Mouse (Mus musculus) hindbrain, embryonic 10.5 days (tissue): Measurements from ENCODE around the gene Tmem100. TPM values are rescaled to one million over a fixed set of nuclear protein-coding genes. Genes with fewer than 3 reads are reported as not detected.
A peak's percentile ranks its signal among the peaks of the same experiment; 100 is the strongest.

Source experiments
- DNase-seq: peaks from one replicate; pipeline ENCODE4 v3.0.0-alpha.2; 2017; ENCODE audit warnings: low spot score
- H3K27ac ChIP-seq: fragments of 300-500 bp; sonication (generic); 2 replicates; pipeline ENCODE4 v1.5.1; 2016; ENCODE audit warnings: mild to moderate bottlenecking, moderate library complexity
- H3K27me3 ChIP-seq: fragments of 300-500 bp; sonication (generic); 2 replicates; pipeline ENCODE4 v1.6.1; 2016; ENCODE audit warnings: mild to moderate bottlenecking; ENCODE audit not compliant: poor library complexity, insufficient read depth, severe bottlenecking
- H3K36me3 ChIP-seq: fragments of 300-500 bp; sonication (generic); 2 replicates; pipeline ENCODE4 v1.6.1; 2016; ENCODE audit warnings: mild to moderate bottlenecking, moderate library complexity
- H3K4me1 ChIP-seq: fragments of 300-500 bp; sonication (generic); replicated peaks from 2 replicates; pipeline ENCODE4 v1.6.1; 2016; ENCODE audit warnings: mild to moderate bottlenecking
- H3K4me3 ChIP-seq: fragments of 300-500 bp; sonication (generic); 2 replicates; pipeline ENCODE4 v1.5.1; 2016; ENCODE audit warnings: mild to moderate bottlenecking, moderate library complexity
- H3K9me3 ChIP-seq: fragments of 300-500 bp; sonication (generic); 2 replicates; pipeline ENCODE4 v1.6.1; 2016; ENCODE audit warnings: mild to moderate bottlenecking, moderate library complexity
- WGBS: fragments of 180-500 bp; shearing (Covaris S2); methylation state at CpG from one replicate; pipeline ENCODE4 v1.1.7; 2016; 5-methylcytosine and 5-hydroxymethylcytosine counted together
- polyA plus RNA-seq: library from polyadenylated mRNA; unstranded; fragments of >200 nt; fragmentation: Nextera tagmentation; extraction: Ambion mirVana; gene quantifications from 2 replicates; pipeline ENCODE4 v1.2.1, GENCODE M21; 2016

Gene Tmem100
- polyA plus RNA-seq, 1 experiment from 2014 or later = 7.5 TPM

DNA sequence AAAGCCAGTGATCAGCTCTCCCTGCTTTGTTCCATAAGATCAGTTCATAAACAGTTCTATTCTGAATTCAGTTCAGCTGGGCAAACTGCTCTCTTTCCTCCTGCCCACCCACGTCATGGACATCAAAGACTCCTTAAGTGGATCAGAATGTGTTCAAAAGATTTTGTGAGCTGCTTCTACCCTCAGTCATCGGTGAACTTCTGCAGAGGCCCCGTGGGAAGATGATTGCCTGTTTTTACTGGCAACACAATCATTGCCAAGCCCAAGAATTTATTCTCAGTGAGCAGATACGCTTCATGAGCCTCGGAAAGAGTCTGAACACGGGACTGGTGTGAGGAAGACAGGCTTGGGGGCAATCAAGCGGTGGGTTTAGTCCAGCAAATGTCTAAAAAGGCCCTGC, 2.9 kb upstream of the Tmem100 start:
- peaks cover 36% of the 10 kb centered on the region for H3K4me1 ChIP-seq
- no peaks in the 10 kb centered on the region for H3K9me3 ChIP-seq
- no peak overlapping the region for H3K4me3 ChIP-seq
- H3K27me3 ChIP-seq = peaks cover 36% of the 10 kb centered on the region
- no peak overlapping the region for H3K27ac ChIP-seq
- no peaks in the 10 kb centered on the region for H3K36me3 ChIP-seq
- WGBS = 60% methylated on average over 7 of the region's 7 CpGs
- no peak for DNase-seq

DNA sequence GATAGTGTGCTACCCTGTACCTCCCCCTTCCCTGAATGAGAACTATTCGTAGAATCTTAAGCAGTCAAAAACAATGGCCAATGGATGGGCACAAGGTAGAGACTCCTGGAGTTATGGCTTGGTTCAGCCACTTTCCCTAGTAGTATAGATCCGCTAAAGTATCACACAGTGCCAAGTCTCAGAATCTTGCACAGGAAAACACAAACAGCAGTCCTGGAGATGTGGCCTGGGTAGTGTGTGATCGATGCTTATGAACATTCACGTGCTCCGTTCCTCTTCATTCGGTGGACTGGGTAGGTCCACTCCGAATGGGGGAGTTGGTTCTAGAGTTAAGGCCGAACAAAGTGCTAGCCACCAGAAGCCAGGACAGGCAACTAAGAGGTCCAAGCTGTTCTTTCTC, 1.4 kb upstream of the Tmem100 start:
- WGBS = 92% methylated on average over 8 of the region's 8 CpGs
- Histone ChIP-seq H3K9me3 (no peaks in the 10 kb centered on the region), H3K27ac (no peak overlapping the region), H3K4me3 (no peak overlapping the region), H3K36me3 (no peaks in the 10 kb centered on the region), H3K27me3 (peaks cover 46% of the 10 kb centered on the region), H3K4me1 (peaks cover 43% of the 10 kb centered on the region)
- DNase-seq = no peak

GRCm38 (mm10) chr11:90029354-90029753, 794 bp upstream of the Tmem100 start:
- Histone ChIP-seq H3K36me3 (no peaks in the 10 kb centered on the region), H3K9me3 (no peaks in the 10 kb centered on the region), H3K27me3 (peaks cover 46% of the 10 kb centered on the region), H3K4me3 (0 out of 2 replicates have a peak overlapping the region, but pooled peaks have one; percentile 21), H3K27ac (no peak overlapping the region), H3K4me1 (peaks cover 43% of the 10 kb centered on the region)
- 53% methylated on average over 10 of the region's 10 CpGs for WGBS
- no peak for DNase-seq

GRCm38 (mm10) chr11:90030557-90030956, 409 bp downstream of the Tmem100 start:
- DNase-seq = peak; percentile 63
- Histone ChIP-seq H3K36me3 (no peaks in the 10 kb centered on the region), H3K9me3 (no peaks in the 10 kb centered on the region), H3K27ac (no peak overlapping the region), H3K4me3 (peak overlapping the region; percentile 47), H3K4me1 (peaks cover 43% of the 10 kb centered on the region), H3K27me3 (peaks cover 46% of the 10 kb centered on the region)
- 1% methylated on average over 15 of the region's 15 CpGs for WGBS

DNA sequence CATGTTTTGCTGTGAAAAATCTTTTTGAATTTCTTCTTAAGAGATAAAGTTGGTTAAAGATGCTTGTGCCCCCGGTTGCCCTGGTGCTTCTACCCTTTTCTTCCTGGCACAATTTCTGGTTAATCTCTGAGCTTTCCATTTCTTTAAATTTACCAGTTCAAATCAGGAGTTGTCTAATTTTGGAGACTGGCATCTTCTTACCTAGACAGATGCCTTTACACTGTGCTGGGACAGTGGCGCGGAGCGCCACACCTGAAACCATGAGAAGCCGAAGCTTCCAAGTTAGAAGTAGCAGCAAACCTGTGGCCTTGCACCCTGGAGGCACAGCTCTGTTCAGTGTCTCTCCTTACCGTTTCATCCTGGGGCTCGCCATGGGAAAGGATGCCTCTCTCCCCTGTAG, 928 bp downstream of the Tmem100 start:
- peaks cover 46% of the 10 kb centered on the region for H3K27me3 ChIP-seq
- H3K27ac ChIP-seq = no peak overlapping the region
- peaks cover 38% of the 10 kb centered on the region for H3K4me1 ChIP-seq
- no peak for DNase-seq
- no peaks in the 10 kb centered on the region for H3K36me3 ChIP-seq
- no peaks in the 10 kb centered on the region for H3K9me3 ChIP-seq
- WGBS = 25% methylated on average over 7 of the region's 7 CpGs
- peak overlapping the region; percentile 47 for H3K4me3 ChIP-seq

DNA sequence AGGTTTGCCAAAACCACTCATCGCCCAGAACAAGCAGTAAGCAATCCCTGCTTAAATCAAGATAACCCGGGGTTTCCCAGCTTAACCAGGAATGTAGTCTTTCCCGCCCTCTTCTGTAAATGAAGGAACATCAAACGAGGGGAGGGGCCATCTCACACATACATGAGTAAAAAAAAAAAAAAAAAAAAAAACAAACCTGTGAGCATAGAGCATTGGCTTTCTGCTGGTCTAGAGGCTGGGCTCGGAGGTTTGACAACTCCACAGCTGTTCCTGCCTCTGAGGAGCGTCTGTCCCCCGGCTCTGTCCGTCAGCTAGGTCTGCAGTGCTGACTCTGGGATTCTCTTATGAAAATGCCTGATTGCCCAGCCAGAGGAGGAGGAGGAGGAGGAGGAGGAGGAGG, 2.7 kb downstream of the Tmem100 start:
- 0 out of 2 replicates have a peak overlapping the region, but pooled peaks have one; percentile 40 for H3K27ac ChIP-seq
- H3K9me3 ChIP-seq = 0 out of 2 replicates have a peak, but pooled peaks cover 2% of the 10 kb centered on the region
- peak overlapping the region; percentile 26 for H3K4me3 ChIP-seq
- H3K36me3 ChIP-seq = no peaks in the 10 kb centered on the region
- 28% methylated on average over 8 of the region's 8 CpGs for WGBS
- no peak for DNase-seq
- H3K27me3 ChIP-seq = peaks cover 46% of the 10 kb centered on the region
- peaks cover 25% of the 10 kb centered on the region for H3K4me1 ChIP-seq

DNA sequence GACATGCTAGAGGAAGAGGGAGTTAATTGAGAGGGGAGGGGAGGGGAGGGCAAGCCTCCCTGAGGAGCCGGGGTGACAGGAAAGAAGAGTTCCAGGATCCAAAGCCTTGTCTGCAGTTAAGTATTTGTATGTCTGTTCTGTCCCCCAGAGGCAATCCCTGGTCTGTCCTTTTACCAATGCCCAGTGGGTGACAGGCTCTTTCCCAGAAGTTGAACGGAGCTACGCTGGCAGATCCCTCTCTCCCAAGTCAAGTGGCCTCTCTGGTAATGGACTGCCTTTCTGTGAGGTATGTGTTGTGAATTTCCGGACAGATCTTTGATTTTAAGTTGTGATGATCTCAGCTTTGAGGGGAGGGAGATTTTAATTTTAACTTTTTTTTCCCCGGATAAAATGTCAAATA, 3.3 kb downstream of the Tmem100 start:
- no peak for DNase-seq
- peak overlapping the region; percentile 26; the same call in 1 of the 2 replicates for H3K4me3 ChIP-seq

GRCm38 (mm10) chr11:90034646-90035045, 4.5 kb downstream of the Tmem100 start:
- peaks cover 31% of the 10 kb centered on the region for H3K27me3 ChIP-seq
- 0 out of 2 replicates have a peak, but pooled peaks cover 2% of the 10 kb centered on the region for H3K9me3 ChIP-seq
- 93% methylated on average over 12 of the region's 12 CpGs for WGBS
- no peak for DNase-seq
- H3K27ac ChIP-seq = no peak overlapping the region
- no peak overlapping the region for H3K4me3 ChIP-seq
- H3K36me3 ChIP-seq = no peaks in the 10 kb centered on the region
- peaks cover 21% of the 10 kb centered on the region for H3K4me1 ChIP-seq

More for the DNA sequence above, 3.3 kb downstream of the Tmem100 start:
- H3K9me3 ChIP-seq = 0 out of 2 replicates have a peak, but pooled peaks cover 2% of the 10 kb centered on the region
- H3K27ac ChIP-seq = no peak overlapping the region
- peaks cover 39% of the 10 kb centered on the region for H3K27me3 ChIP-seq
- 37% methylated on average over 5 of the region's 5 CpGs for WGBS
- H3K36me3 ChIP-seq = no peaks in the 10 kb centered on the region
- H3K4me1 ChIP-seq = peaks cover 25% of the 10 kb centered on the region

DNA sequence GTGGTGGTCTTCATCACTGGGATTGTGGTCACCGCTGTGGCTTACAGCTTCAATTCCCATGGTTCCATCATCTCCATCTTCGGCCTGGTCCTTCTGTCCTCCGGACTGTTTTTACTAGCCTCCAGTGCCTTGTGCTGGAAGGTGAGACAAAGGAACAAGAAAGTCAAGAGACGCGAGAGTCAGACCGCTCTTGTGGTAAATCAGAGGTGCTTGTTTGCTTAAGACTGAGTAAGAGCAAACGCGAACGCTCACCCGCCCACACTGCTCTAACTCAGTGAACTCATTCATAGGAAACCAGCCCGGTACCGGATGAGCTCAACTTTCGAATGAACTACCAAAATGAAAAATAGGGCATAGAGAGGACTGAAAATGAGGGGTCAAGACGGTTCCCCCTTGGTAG, 5.4 kb downstream of the Tmem100 start:
- no peak overlapping the region for H3K4me3 ChIP-seq
- H3K27me3 ChIP-seq = peaks cover 25% of the 10 kb centered on the region
- peaks cover 15% of the 10 kb centered on the region for H3K4me1 ChIP-seq
- H3K27ac ChIP-seq = no peak overlapping the region
- 0 out of 2 replicates have a peak, but pooled peaks cover 2% of the 10 kb centered on the region for H3K9me3 ChIP-seq
- DNase-seq = no peak
- WGBS = 92% methylated on average over 14 of the region's 14 CpGs
- no peaks in the 10 kb centered on the region for H3K36me3 ChIP-seq

GRCm38 (mm10) chr11:90036416-90036815, 6.3 kb downstream of the Tmem100 start:
- Histone ChIP-seq H3K36me3 (no peaks in the 10 kb centered on the region), H3K4me3 (no peak overlapping the region), H3K27me3 (peaks cover 17% of the 10 kb centered on the region), H3K27ac (no peak overlapping the region), H3K4me1 (peaks cover 8% of the 10 kb centered on the region), H3K9me3 (0 out of 2 replicates have a peak, but pooled peaks cover 2% of the 10 kb centered on the region)
- 86% methylated on average over 4 of the region's 4 CpGs for WGBS
- no peak for DNase-seq

GRCm38 (mm10) chr11:90038022-90038421, 7.9 kb downstream of the Tmem100 start:
- H3K9me3 ChIP-seq = 0 out of 2 replicates have a peak, but pooled peaks cover 2% of the 10 kb centered on the region
- DNase-seq = peak; percentile 61
- peaks cover 6% of the 10 kb centered on the region for H3K4me1 ChIP-seq
- no peaks in the 10 kb centered on the region for H3K36me3 ChIP-seq
- 0 out of 2 replicates have a peak, but pooled peaks cover 1% of the 10 kb centered on the region for H3K27me3 ChIP-seq
- no peak overlapping the region for H3K27ac ChIP-seq
- H3K4me3 ChIP-seq = no peak overlapping the region
- 29% methylated on average over 5 of the region's 5 CpGs for WGBS

DNA sequence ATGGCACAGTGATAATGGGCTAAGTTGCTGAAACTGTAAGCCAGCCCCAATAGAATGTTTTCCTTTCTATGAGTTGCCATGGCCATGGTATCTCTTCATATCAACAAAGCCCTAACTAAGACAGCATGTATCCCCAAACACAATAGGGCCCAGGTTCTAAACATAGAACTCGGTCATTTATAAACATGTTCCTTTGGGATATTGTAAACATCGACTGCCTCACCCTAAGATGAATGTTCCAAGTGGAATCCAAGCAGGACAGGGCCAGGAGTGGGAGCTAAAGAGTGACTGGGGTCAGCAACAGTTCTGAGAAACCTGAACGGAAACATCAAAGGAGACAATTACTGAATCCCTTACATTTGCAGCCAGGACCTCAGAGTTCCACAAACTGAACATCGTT, 14.3 kb downstream of the Tmem100 start:
- H3K4me3 ChIP-seq = no peak overlapping the region
- 90% methylated on average over 4 of the region's 4 CpGs for WGBS
- DNase-seq = no peak
- H3K27me3 ChIP-seq = no peaks in the 10 kb centered on the region
- 0 out of 2 replicates have a peak, but pooled peaks cover 4% of the 10 kb centered on the region for H3K4me1 ChIP-seq
- no peak overlapping the region for H3K27ac ChIP-seq
- no peaks in the 10 kb centered on the region for H3K36me3 ChIP-seq
- H3K9me3 ChIP-seq = no peaks in the 10 kb centered on the region

DNA sequence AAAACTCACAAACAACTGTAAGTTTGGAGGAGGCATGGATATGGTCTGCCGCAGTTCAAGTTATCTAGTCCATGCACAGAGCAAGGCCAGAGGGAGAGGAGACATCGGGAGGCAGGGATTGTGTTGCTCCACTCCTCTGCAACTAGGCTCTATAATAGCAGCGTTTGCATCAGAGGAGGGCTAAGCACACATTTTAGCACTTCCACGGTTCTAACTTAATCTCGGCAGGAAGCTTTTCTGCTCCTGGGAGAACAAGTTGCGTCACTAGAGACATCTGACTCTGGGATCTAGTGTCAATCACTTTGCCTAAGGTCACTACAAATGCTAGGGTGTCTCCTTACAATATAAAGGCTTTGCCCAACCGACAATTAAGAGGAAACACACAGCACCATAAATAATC, 16.1 kb downstream of the Tmem100 start:
- no peak overlapping the region for H3K27ac ChIP-seq
- H3K36me3 ChIP-seq = no peaks in the 10 kb centered on the region
- H3K9me3 ChIP-seq = no peaks in the 10 kb centered on the region
- H3K27me3 ChIP-seq = no peaks in the 10 kb centered on the region
- DNase-seq = no peak
- 0 out of 2 replicates have a peak, but pooled peaks cover 4% of the 10 kb centered on the region for H3K4me1 ChIP-seq
- no peak overlapping the region for H3K4me3 ChIP-seq
- 38% methylated on average over 7 of the region's 7 CpGs for WGBS

DNA sequence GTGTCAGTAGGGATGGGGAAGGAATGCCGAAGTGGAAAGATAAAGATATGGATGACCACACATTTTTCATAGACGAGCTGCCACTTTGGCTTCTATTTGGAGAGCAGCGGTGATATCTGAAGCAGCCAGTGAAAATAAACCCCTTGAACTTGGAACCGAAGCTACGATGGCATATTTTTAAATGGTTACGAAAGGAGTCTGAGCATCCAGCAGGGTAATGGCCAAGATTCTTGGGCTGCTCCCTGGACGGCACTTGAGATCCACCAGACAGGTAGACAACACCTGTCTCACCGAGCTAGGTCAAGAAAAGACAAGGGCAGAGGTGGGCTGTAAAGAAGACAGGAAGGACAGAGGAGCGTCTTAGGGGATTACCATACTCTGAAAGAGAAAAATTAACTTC, 17.1 kb downstream of the Tmem100 start:
- H3K9me3 ChIP-seq = no peaks in the 10 kb centered on the region
- no peak for DNase-seq
- H3K4me1 ChIP-seq = 0 out of 2 replicates have a peak, but pooled peaks cover 4% of the 10 kb centered on the region
- H3K27ac ChIP-seq = no peak overlapping the region
- H3K4me3 ChIP-seq = no peak overlapping the region
- no peaks in the 10 kb centered on the region for H3K27me3 ChIP-seq
- WGBS = 93% methylated on average over 9 of the region's 9 CpGs
- no peaks in the 10 kb centered on the region for H3K36me3 ChIP-seq
